ENCODE assay signal across 16 mouse cellular contexts in the genomic region with DNA sequence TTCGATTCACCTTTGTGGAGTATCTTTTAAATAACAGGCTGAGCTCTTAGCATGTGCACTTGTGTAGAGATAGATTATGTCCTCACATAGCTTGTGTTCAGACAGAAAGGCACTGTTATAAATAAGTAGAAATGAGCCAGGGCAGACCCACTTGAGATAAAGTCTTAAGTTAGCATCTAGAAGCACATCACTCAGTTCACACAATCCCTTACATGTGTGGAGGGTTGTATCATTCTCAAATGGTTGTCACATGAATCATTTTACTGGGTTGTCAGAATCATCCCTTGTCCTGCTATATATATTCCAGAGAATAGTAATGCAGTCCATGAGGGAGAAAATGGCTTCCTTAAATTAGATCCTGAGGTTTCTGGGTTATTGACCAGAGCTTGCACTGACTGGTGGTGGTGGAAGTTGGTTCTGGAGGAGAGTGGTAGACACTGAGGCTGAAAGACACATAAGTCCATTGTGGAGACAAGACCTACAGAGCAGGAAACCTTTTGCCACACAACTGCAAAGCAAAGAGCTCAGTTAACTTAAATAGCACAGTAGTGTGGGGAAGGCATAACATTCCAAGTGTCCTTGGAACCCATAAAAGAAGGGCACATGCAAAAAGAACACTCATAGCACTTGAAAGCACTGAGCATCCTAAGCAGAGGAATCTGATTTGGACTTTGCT.
"Had no signal": no experiment of that assay in that cellular context is flagged by ENCODE, and none has a peak within 500 bp of the region (broad histone marks: within the 10 kb centered on the region; RNA-seq: fewer than 3 reads in every experiment).

No protein-coding gene starts in this region.

- H3K4me3 ChIP-seq: limb, embryonic 15.5 days; liver, embryonic 12.5 days; midbrain, embryonic 10.5 days; neural tube, embryonic 13.5 days had no signal

- H3K4me2 ChIP-seq: limb, embryonic 15.5 days; liver, embryonic 12.5 days; lung, embryonic 14.5 days; neural tube, embryonic 13.5 days had no signal

- ATAC-seq: liver, embryonic 12.5 days; midbrain, embryonic 16.5 days had no signal

- H3K9ac ChIP-seq: limb, embryonic 15.5 days; liver, embryonic 12.5 days; lung, embryonic 14.5 days; neural tube, embryonic 13.5 days had no signal

- H3K36me3 ChIP-seq: limb, embryonic 15.5 days; liver, embryonic 12.5 days; midbrain, embryonic 10.5 days; neural tube, embryonic 13.5 days had no signal

- H3K27ac ChIP-seq: kidney, postnatal 0 days; limb, embryonic 15.5 days; liver, embryonic 12.5 days; midbrain, embryonic 10.5 days; neural tube, embryonic 13.5 days; stomach, postnatal 0 days had no signal

- DNase-seq: kidney, postnatal 36 days; layer of hippocampus, adult 9-11 months; layer of hippocampus, postnatal 36 days; lung, embryonic 14.5 days; lung, postnatal 10 days; lung, postnatal 4 days; right cerebral cortex, adult 18-20 months; right cerebral cortex, postnatal 25 days; thymus, postnatal 4 days had no signal

- H3K9me3 ChIP-seq: limb, embryonic 15.5 days; liver, embryonic 12.5 days; midbrain, embryonic 10.5 days; neural tube, embryonic 13.5 days had no signal

- H3K4me1 ChIP-seq: limb, embryonic 15.5 days; liver, embryonic 12.5 days; midbrain, embryonic 10.5 days; neural tube, embryonic 13.5 days had no signal

- H3K27me3 ChIP-seq: limb, embryonic 15.5 days; liver, embryonic 12.5 days; neural tube, embryonic 13.5 days had no signal
